Mouse (Mus musculus): ENCODE measurements at regions not wholly inside any gene's neighbourhood (a gene's known extent, or its start where the extent isn't known, plus 50 kb on each side); places are given as distances from the start of the nearest gene placed in this dataset.
"Not testable (repeated sequence)": the region's sequence is repeated elsewhere in the genome, so short reads cannot be mapped to it uniquely, and the experiment has no call there.

DNA sequence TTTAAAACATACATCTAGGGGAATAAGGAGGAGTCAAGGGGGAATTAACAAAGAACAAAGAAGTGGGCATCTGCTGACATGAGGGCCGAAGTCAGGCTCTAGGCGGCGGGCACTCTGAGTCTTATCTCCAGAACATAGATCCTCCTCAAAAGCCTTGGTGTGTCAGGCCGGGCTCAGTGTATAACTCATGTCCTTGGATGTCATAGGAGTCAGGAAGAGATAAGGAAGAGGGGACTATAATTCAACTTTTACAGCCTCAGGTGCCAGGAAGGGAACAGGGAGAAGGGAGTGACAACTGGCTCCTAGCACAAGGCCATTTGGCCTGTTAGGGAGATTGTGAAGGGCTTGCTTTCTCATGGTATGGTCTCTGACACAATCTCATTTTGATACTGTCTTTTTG lies 185.9 kb upstream of the Ube2e2 start:
- not testable (repeated sequence) for H3K4me2 ChIP-seq (ENCODE audit: low read length); H3K27ac ChIP-seq (ENCODE audit: low read length); H3K9ac ChIP-seq (ENCODE audit: low read depth, low read length); H3K4me3 ChIP-seq (ENCODE audit: low read depth, low read length); H3K9me3 ChIP-seq (replicated peaks; ENCODE audit: control insufficient read depth, low read length, poor library complexity, severe bottlenecking); H3K36me3 ChIP-seq (ENCODE audit: control insufficient read depth, insufficient read depth, low read length); H3K27me3 ChIP-seq (ENCODE audit: control insufficient read depth, insufficient read depth, low read depth, low read length); H3K4me1 ChIP-seq (ENCODE audit: control insufficient read depth, insufficient read depth, low read length); ATAC-seq
- WGBS = 95% methylated on average over 4 of the region's 4 CpGs

DNA sequence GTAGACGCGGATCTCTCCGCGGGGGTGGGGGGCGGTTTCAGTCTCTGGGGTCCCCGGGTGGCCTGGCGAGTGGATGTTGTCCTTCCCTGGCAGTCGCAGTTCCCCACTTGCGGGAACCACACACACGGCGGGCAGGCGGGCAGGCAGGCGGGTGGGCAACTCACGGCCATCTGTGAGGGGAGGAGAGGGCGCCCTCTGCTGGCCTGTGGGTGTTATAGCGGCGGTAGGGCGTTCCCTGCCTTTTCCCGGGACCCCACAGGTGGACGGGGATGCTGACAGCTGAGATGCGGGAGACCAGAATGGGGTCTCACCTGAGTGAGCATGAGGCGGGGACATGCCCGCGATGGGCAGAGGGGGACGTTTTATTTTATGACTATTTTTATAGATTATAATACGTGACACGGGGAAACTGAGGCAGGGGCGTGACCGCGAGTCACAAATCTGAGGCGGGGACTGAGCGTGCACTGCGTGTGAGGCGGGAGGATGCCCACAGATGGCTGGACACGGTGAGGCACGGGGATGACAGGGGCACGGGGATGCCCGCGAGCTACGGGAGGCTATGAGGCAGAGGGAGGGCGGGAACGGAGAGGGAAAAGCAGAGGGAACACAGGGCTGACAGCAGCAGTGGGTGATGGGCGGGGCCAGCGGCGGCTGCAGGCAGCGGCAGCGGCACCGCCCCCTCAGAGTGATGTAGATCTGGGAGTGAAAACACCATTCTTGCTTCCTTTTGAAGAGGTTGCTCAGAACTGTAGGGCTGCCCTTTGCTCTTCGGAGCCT lies 148.1 kb upstream of the Ube2e2 start:
- H3K27ac ChIP-seq (ENCODE audit: low read length) = peak overlapping the region; percentile 43
- H3K9me3 ChIP-seq (replicated peaks; ENCODE audit: control insufficient read depth, low read length, poor library complexity, severe bottlenecking) = peaks cover 3% of the 10 kb centered on the region; the same call in 1 of the 2 replicates
- H3K4me2 ChIP-seq (ENCODE audit: low read length) = peak overlapping the region; percentile 78
- H3K4me3 ChIP-seq (ENCODE audit: low read depth, low read length) = peak overlapping the region; percentile 58
- H3K4me1 ChIP-seq (ENCODE audit: control insufficient read depth, insufficient read depth, low read length) = no peaks in the 10 kb centered on the region
- H3K36me3 ChIP-seq (ENCODE audit: control insufficient read depth, insufficient read depth, low read length) = no peaks in the 10 kb centered on the region
- WGBS = 2% methylated on average over 49 of the region's 49 CpGs
- H3K27me3 ChIP-seq (ENCODE audit: control insufficient read depth, insufficient read depth, low read depth, low read length) = no peaks in the 10 kb centered on the region
- peak; percentile 94 for ATAC-seq
- peak overlapping the region; percentile 78 for H3K9ac ChIP-seq (ENCODE audit: low read depth, low read length)

DNA sequence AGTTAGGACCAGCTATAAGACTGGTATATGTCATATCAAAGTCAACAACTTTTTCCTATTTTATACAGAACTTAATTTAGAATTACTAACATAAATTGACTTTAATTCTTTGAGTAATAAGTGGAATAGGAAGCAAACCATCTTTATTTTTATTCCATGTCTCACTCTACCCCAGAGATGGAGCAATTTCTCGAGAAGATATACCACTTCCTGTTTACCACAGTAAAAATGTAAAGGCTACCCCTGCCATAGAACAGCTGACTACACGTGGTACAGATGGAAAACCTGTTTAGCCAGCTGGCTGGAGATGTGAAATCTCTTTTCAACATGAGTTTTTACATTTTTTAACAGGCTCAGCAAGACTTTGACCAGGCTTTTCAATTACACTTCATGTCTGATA lies 126.0 kb upstream of the Ube2e2 start:
- H3K9ac ChIP-seq (ENCODE audit: low read depth, low read length) = no peak overlapping the region
- no peaks in the 10 kb centered on the region for H3K4me1 ChIP-seq (ENCODE audit: control insufficient read depth, insufficient read depth, low read length)
- H3K4me2 ChIP-seq (ENCODE audit: low read length) = no peak overlapping the region
- 54% methylated on average over 2 of the region's 2 CpGs for WGBS
- no peak for ATAC-seq
- H3K4me3 ChIP-seq (ENCODE audit: low read depth, low read length) = no peak overlapping the region
- no peak overlapping the region for H3K27ac ChIP-seq (ENCODE audit: low read length)
- H3K36me3 ChIP-seq (ENCODE audit: control insufficient read depth, insufficient read depth, low read length) = no peaks in the 10 kb centered on the region
- H3K9me3 ChIP-seq (replicated peaks; ENCODE audit: control insufficient read depth, low read length, poor library complexity, severe bottlenecking) = no peaks in the 10 kb centered on the region
- H3K27me3 ChIP-seq (ENCODE audit: control insufficient read depth, insufficient read depth, low read depth, low read length) = no peaks in the 10 kb centered on the region

DNA sequence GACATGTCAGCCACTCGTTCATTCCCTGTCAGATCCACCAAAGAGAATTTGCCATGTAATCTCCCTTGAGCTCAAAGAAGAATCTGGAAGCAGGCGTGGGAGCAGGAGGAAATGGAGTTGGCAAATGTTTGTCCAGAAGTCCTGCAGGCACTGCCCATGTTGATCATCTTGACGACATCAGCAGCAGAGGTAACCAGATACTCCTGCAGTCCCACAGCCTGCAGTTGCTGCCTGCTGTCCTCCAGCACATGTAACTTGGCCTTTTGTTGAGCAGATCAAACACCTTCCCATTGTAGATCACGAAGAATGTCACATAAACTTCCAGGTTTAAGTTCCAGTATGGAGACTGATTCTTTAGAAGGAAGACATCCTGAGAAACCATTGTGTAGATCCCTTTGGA lies 121.3 kb upstream of the Ube2e2 start:
- H3K9ac ChIP-seq (ENCODE audit: low read depth, low read length) = no peak overlapping the region
- no peaks in the 10 kb centered on the region for H3K9me3 ChIP-seq (replicated peaks; ENCODE audit: control insufficient read depth, low read length, poor library complexity, severe bottlenecking)
- 77% methylated on average over 4 of the region's 4 CpGs for WGBS
- H3K36me3 ChIP-seq (ENCODE audit: control insufficient read depth, insufficient read depth, low read length) = no peaks in the 10 kb centered on the region
- ATAC-seq = no peak
- no peaks in the 10 kb centered on the region for H3K27me3 ChIP-seq (ENCODE audit: control insufficient read depth, insufficient read depth, low read depth, low read length)
- no peak overlapping the region for H3K27ac ChIP-seq (ENCODE audit: low read length)
- H3K4me3 ChIP-seq (ENCODE audit: low read depth, low read length) = no peak overlapping the region
- no peaks in the 10 kb centered on the region for H3K4me1 ChIP-seq (ENCODE audit: control insufficient read depth, insufficient read depth, low read length)
- H3K4me2 ChIP-seq (ENCODE audit: low read length) = no peak overlapping the region

DNA sequence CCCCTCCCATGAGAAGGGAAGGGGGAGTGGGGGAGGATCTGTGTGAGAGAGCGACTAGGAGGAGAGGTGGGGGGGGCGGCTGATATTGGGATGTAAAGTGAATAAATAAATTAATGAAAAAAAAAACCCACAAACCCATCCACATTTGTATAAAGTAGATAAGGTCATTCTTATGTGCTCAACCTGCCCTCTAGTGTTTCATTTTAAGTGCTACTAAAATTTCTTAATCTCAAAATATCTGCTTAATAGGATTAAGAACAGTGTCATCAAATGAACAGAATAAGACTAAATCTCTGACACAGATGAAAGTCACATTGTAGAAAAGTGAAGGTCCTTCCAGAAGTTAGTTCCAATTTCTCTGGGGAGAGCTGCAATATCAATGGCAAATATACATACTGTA lies 119.5 kb upstream of the Ube2e2 start:
- not testable (repeated sequence) for H3K9ac ChIP-seq (ENCODE audit: low read depth, low read length); H3K36me3 ChIP-seq (ENCODE audit: control insufficient read depth, insufficient read depth, low read length); ATAC-seq; H3K9me3 ChIP-seq (replicated peaks; ENCODE audit: control insufficient read depth, low read length, poor library complexity, severe bottlenecking); H3K4me1 ChIP-seq (ENCODE audit: control insufficient read depth, insufficient read depth, low read length); H3K27me3 ChIP-seq (ENCODE audit: control insufficient read depth, insufficient read depth, low read depth, low read length); H3K4me2 ChIP-seq (ENCODE audit: low read length); H3K4me3 ChIP-seq (ENCODE audit: low read depth, low read length); H3K27ac ChIP-seq (ENCODE audit: low read length)
- WGBS = 73% methylated on average over 2 of the region's 2 CpGs

DNA sequence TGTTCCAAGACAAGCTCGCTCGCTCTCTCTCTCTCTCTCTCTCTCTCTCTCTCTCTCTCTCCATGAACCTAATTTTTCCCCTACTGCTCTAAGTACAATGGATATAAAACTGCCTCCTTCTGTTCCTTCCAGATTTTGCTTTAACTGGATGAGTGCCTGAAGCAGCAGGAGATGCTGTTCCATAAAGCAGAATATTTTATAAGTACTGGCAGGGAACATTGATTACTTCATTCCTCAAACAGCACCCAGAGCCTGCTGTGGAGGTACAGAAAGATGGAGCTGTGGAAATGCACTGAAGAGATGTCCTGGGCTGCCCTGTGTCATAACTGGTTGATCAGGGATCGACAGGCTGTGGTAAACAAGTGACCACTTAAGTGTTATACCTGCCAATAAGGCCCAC lies 89.8 kb upstream of the Ube2e2 start:
- H3K9ac ChIP-seq (ENCODE audit: low read depth, low read length) = no peak overlapping the region
- ATAC-seq = no peak
- no peaks in the 10 kb centered on the region for H3K36me3 ChIP-seq (ENCODE audit: control insufficient read depth, insufficient read depth, low read length)
- H3K4me3 ChIP-seq (ENCODE audit: low read depth, low read length) = no peak overlapping the region
- H3K4me1 ChIP-seq (ENCODE audit: control insufficient read depth, insufficient read depth, low read length) = no peaks in the 10 kb centered on the region
- no peaks in the 10 kb centered on the region for H3K9me3 ChIP-seq (replicated peaks; ENCODE audit: control insufficient read depth, low read length, poor library complexity, severe bottlenecking)
- WGBS = 87% methylated on average over 3 of the region's 3 CpGs
- H3K27ac ChIP-seq (ENCODE audit: low read length) = no peak overlapping the region
- H3K27me3 ChIP-seq (ENCODE audit: control insufficient read depth, insufficient read depth, low read depth, low read length) = no peaks in the 10 kb centered on the region
- no peak overlapping the region for H3K4me2 ChIP-seq (ENCODE audit: low read length)

DNA sequence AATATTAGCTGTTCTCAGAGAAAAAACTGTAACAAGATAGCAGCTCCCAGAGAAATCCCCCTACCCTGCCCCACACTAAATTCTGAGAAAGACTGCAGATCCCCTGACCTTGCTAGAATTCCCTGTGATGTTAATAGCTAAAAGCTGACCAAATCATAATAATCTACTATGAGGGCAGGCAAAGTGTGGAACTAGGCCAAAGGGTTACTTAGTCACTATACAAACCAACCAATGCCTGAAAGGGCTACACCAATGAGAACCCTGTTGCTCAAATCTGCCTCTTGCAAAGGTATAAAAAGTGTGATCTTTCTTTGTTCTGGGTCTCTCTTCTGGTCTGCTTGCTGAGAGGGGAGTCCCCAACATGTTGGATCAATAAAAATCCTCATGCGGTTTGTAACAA lies 69.8 kb upstream of the Ube2e2 start:
- 81% methylated on average over 1 of the region's 1 CpGs for WGBS
- ATAC-seq = no peak
- Histone ChIP-seq H3K27ac (ENCODE audit: low read length) (no peak overlapping the region), H3K27me3 (ENCODE audit: control insufficient read depth, insufficient read depth, low read depth, low read length) (no peaks in the 10 kb centered on the region), H3K9me3 (replicated peaks; ENCODE audit: control insufficient read depth, low read length, poor library complexity, severe bottlenecking) (no peaks in the 10 kb centered on the region), H3K4me2 (ENCODE audit: low read length) (no peak overlapping the region), H3K4me3 (ENCODE audit: low read depth, low read length) (no peak overlapping the region), H3K36me3 (ENCODE audit: control insufficient read depth, insufficient read depth, low read length) (no peaks in the 10 kb centered on the region), H3K4me1 (ENCODE audit: control insufficient read depth, insufficient read depth, low read length) (no peaks in the 10 kb centered on the region), H3K9ac (ENCODE audit: low read depth, low read length) (no peak overlapping the region)

DNA sequence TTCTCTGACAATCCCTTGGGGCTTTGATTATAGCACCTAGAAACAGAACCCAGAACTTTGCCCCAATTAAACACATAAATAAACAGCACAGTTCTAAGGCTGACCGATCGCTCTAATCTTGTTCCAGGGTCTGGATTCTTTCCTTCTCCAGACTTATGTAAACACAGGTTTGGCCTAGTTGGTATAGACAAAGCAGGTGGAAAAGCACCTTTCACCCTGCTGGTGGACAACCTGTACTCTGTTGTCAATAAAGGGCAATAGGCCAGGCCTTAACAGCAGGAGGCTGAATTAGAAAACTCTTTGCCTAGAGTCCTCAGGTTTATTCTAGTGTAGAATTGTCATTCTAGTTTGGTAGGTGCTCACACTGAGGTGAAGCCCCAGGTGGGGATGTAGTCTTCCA lies 69.2 kb upstream of the Ube2e2 start:
- 86% methylated on average over 2 of the region's 2 CpGs for WGBS
- Histone ChIP-seq H3K9ac (ENCODE audit: low read depth, low read length) (no peak overlapping the region), H3K9me3 (replicated peaks; ENCODE audit: control insufficient read depth, low read length, poor library complexity, severe bottlenecking) (no peaks in the 10 kb centered on the region), H3K4me1 (ENCODE audit: control insufficient read depth, insufficient read depth, low read length) (no peaks in the 10 kb centered on the region), H3K36me3 (ENCODE audit: control insufficient read depth, insufficient read depth, low read length) (no peaks in the 10 kb centered on the region), H3K4me2 (ENCODE audit: low read length) (no peak overlapping the region), H3K27ac (ENCODE audit: low read length) (no peak overlapping the region), H3K4me3 (ENCODE audit: low read depth, low read length) (no peak overlapping the region), H3K27me3 (ENCODE audit: control insufficient read depth, insufficient read depth, low read depth, low read length) (no peaks in the 10 kb centered on the region)
- ATAC-seq = no peak
